Comparison of ENCODE assay signal across 25 mouse cellular contexts in genomic region chr16:74457736-74458135, GRCm38 (mm10). TPM values are rescaled to one million over a fixed set of nuclear protein-coding genes. Genes with fewer than 3 reads are reported as not detected.
DNase-seq lines count a peak whose midpoint lies in the region; ATAC-seq lines count a peak whose summit lies in the region.
"Had no signal": no experiment of that assay in that cellular context is flagged by ENCODE, and none has a peak within 500 bp of the region (broad histone marks: within the 10 kb centered on the region; RNA-seq: fewer than 3 reads in every experiment).

No protein-coding gene starts in this region.

- H3K4me2 ChIP-seq in forebrain, embryonic 16.5 days (ENCODE audit: low read length) = no peak overlapping the region
- H3K4me2 ChIP-seq in forebrain, embryonic 11.5 days (ENCODE audit: low read depth, low read length, severe bottlenecking) = no peak overlapping the region
- H3K4me2 ChIP-seq in kidney, embryonic 16.5 days (replicated peaks; ENCODE audit: low read depth, low read length) = peak overlapping the region; percentile 29
- no peak overlapping the region for H3K4me2 ChIP-seq in midbrain, embryonic 14.5 days (ENCODE audit: low read length)
- H3K4me2 ChIP-seq: embryonic facial prominence, embryonic 13.5 days; forebrain, embryonic 13.5 days; heart, embryonic 11.5 days; hindbrain, embryonic 13.5 days had no signal

- H3K27ac ChIP-seq in forebrain, embryonic 16.5 days (ENCODE audit: low read length) = peak overlapping the region; percentile 14; the same call in 1 of the 2 replicates
- no peak overlapping the region for H3K27ac ChIP-seq in forebrain, embryonic 11.5 days (ENCODE audit: low read depth, low read length)
- H3K27ac ChIP-seq in kidney, embryonic 16.5 days (ENCODE audit: low read length) = peak overlapping the region; percentile 65; the same call in 1 of the 2 replicates
- H3K27ac ChIP-seq in midbrain, embryonic 14.5 days (replicated peaks; ENCODE audit: low read depth, low read length) = no peak overlapping the region
- no peak overlapping the region for H3K27ac ChIP-seq in midbrain, embryonic 10.5 days (replicated peaks)
- H3K27ac ChIP-seq: embryonic facial prominence, embryonic 10.5 days; embryonic facial prominence, embryonic 13.5 days; forebrain, embryonic 13.5 days; gastrocnemius, adult 2 months; hindbrain, embryonic 13.5 days had no signal

- 87% methylated on average over 8 of the region's 8 CpGs for WGBS in forebrain, embryonic 16.5 days
- 92% methylated on average over 8 of the region's 8 CpGs for WGBS in forebrain, embryonic 11.5 days
- 9% methylated on average over 8 of the region's 8 CpGs for WGBS in kidney, embryonic 16.5 days
- 81% methylated on average over 8 of the region's 8 CpGs for WGBS in midbrain, embryonic 14.5 days
- WGBS in midbrain, embryonic 10.5 days = 94% methylated on average over 8 of the region's 8 CpGs

- no peaks in the 10 kb centered on the region for H3K9me3 ChIP-seq in forebrain, embryonic 16.5 days (ENCODE audit: control insufficient read depth, low read length)
- H3K9me3 ChIP-seq in forebrain, embryonic 11.5 days (ENCODE audit: control insufficient read depth, low read length) = no peaks in the 10 kb centered on the region
- no peaks in the 10 kb centered on the region for H3K9me3 ChIP-seq in kidney, embryonic 16.5 days (ENCODE audit: low read length)
- no peaks in the 10 kb centered on the region for H3K9me3 ChIP-seq in midbrain, embryonic 14.5 days (ENCODE audit: control insufficient read depth, low read length)
- no peaks in the 10 kb centered on the region for H3K9me3 ChIP-seq in midbrain, embryonic 10.5 days (replicated peaks)
- H3K9me3 ChIP-seq: embryonic facial prominence, embryonic 10.5 days; embryonic facial prominence, embryonic 13.5 days; forebrain, embryonic 13.5 days; hindbrain, embryonic 13.5 days had no signal

- no peak overlapping the region for H3K4me3 ChIP-seq in forebrain, embryonic 16.5 days (replicated peaks; ENCODE audit: low read length)
- no peak overlapping the region for H3K4me3 ChIP-seq in forebrain, embryonic 11.5 days (ENCODE audit: low read depth, low read length)
- no peak overlapping the region for H3K4me3 ChIP-seq in kidney, embryonic 16.5 days (ENCODE audit: low read length)
- H3K4me3 ChIP-seq in midbrain, embryonic 14.5 days (replicated peaks; ENCODE audit: low read depth, low read length) = no peak overlapping the region
- no peak overlapping the region for H3K4me3 ChIP-seq in midbrain, embryonic 10.5 days
- H3K4me3 ChIP-seq: embryonic facial prominence, embryonic 10.5 days; embryonic facial prominence, embryonic 13.5 days; erythroblast, embryonic 14.5 days; forebrain, embryonic 13.5 days; gastrocnemius, adult 2 months; hindbrain, embryonic 13.5 days had no signal

- no peaks in the 10 kb centered on the region for H3K27me3 ChIP-seq in forebrain, embryonic 16.5 days (replicated peaks; ENCODE audit: control insufficient read depth, insufficient read depth, low read length)
- no peaks in the 10 kb centered on the region for H3K27me3 ChIP-seq in forebrain, embryonic 11.5 days (ENCODE audit: control insufficient read depth, insufficient read depth, low read length)
- no peaks in the 10 kb centered on the region for H3K27me3 ChIP-seq in kidney, embryonic 16.5 days (ENCODE audit: insufficient read depth, low read length)
- no peaks in the 10 kb centered on the region for H3K27me3 ChIP-seq in midbrain, embryonic 14.5 days (ENCODE audit: control insufficient read depth, insufficient read depth, low read length)
- no peaks in the 10 kb centered on the region for H3K27me3 ChIP-seq in midbrain, embryonic 10.5 days (ENCODE audit: low read depth, poor library complexity, severe bottlenecking)
- H3K27me3 ChIP-seq: embryonic facial prominence, embryonic 13.5 days; forebrain, embryonic 13.5 days; hindbrain, embryonic 13.5 days had no signal

- no peak for DNase-seq in forebrain, embryonic 11.5 days (ENCODE audit: low spot score)
- no peak for DNase-seq in kidney, adult 18-20 months
- peak; percentile 6 for DNase-seq in midbrain, embryonic 14.5 days
- DNase-seq in midbrain, embryonic 10.5 days (ENCODE audit: low spot score) = no peak
- DNase-seq: adrenal gland, adult 8-10 months; adrenal gland, postnatal 25 days; cerebellum, adult 11-12 months; cerebellum, adult 8-10 months; cerebellum, postnatal 10 days; cerebellum, postnatal 36 days; embryo, embryonic 11 days; forebrain, postnatal 0 days; gastrocnemius, adult 2 months; gastrocnemius, postnatal 14 days; heart, adult 11 months had no signal

- no peak overlapping the region for H3K9ac ChIP-seq in forebrain, embryonic 16.5 days (replicated peaks; ENCODE audit: low read depth, low read length)
- no peak overlapping the region for H3K9ac ChIP-seq in forebrain, embryonic 11.5 days (ENCODE audit: low read length)
- H3K9ac ChIP-seq in kidney, embryonic 16.5 days (replicated peaks; ENCODE audit: low read length) = no peak overlapping the region
- H3K9ac ChIP-seq in midbrain, embryonic 14.5 days (replicated peaks; ENCODE audit: low read length) = no peak overlapping the region
- H3K9ac ChIP-seq: embryonic facial prominence, embryonic 13.5 days; forebrain, embryonic 13.5 days; forebrain, postnatal 0 days; hindbrain, embryonic 13.5 days had no signal

- 0 out of 2 replicates have a peak, but pooled peaks cover 6% of the 10 kb centered on the region for H3K4me1 ChIP-seq in forebrain, embryonic 16.5 days (replicated peaks; ENCODE audit: control insufficient read depth, insufficient read depth, low read length)
- H3K4me1 ChIP-seq in forebrain, embryonic 11.5 days (replicated peaks; ENCODE audit: control insufficient read depth, insufficient read depth, low read length) = 0 out of 2 replicates have a peak, but pooled peaks cover 2% of the 10 kb centered on the region
- peaks cover 15% of the 10 kb centered on the region for H3K4me1 ChIP-seq in kidney, embryonic 16.5 days (ENCODE audit: insufficient read depth, low read length)
- peaks cover 6% of the 10 kb centered on the region; the same call in 1 of the 2 replicates for H3K4me1 ChIP-seq in midbrain, embryonic 14.5 days (ENCODE audit: control insufficient read depth, insufficient read depth, low read length)
- peaks cover 11% of the 10 kb centered on the region for H3K4me1 ChIP-seq in midbrain, embryonic 10.5 days
- H3K4me1 ChIP-seq: embryonic facial prominence, embryonic 13.5 days; hindbrain, embryonic 13.5 days had no signal

- no peaks in the 10 kb centered on the region for H3K36me3 ChIP-seq in forebrain, embryonic 16.5 days (ENCODE audit: control insufficient read depth, insufficient read depth)
- no peaks in the 10 kb centered on the region for H3K36me3 ChIP-seq in forebrain, embryonic 11.5 days (ENCODE audit: control insufficient read depth, insufficient read depth, low read length)
- H3K36me3 ChIP-seq in kidney, embryonic 16.5 days (ENCODE audit: insufficient read depth, low read length) = no peaks in the 10 kb centered on the region
- no peaks in the 10 kb centered on the region for H3K36me3 ChIP-seq in midbrain, embryonic 14.5 days (ENCODE audit: control insufficient read depth, insufficient read depth, low read length)
- no peaks in the 10 kb centered on the region for H3K36me3 ChIP-seq in midbrain, embryonic 10.5 days
- H3K36me3 ChIP-seq: embryonic facial prominence, embryonic 10.5 days; embryonic facial prominence, embryonic 13.5 days; hindbrain, embryonic 13.5 days had no signal

- no peak for ATAC-seq in forebrain, embryonic 16.5 days
- ATAC-seq in forebrain, embryonic 11.5 days (replicated peaks; ENCODE audit: low FRiP score) = no peak
- peak; percentile 73; the same call in 1 of the 2 replicates for ATAC-seq in kidney, embryonic 16.5 days (ENCODE audit: low FRiP score, low TSS enrichment)
- no peak for ATAC-seq in midbrain, embryonic 14.5 days (ENCODE audit: low FRiP score, low TSS enrichment)
- ATAC-seq: activated CD4-positive, CD25-positive, alpha-beta regulatory T cell, adult 4 months; forebrain, embryonic 13.5 days; forebrain, postnatal 0 days; hindbrain, embryonic 16.5 days had no signal

RNA-seq across cellular contexts. Expression of gene Robo2, which starts 46.1 kb away (rescaled TPM):
- 123 and 132 TPM in 2 replicates for polyA plus RNA-seq in forebrain, embryonic 16.5 days (2015; fragmentation: Nextera tagmentation; extraction: Ambion mirVana)
- 27.6 and 33.7 TPM in 2 replicates for polyA plus RNA-seq in forebrain, embryonic 11.5 days (2014; fragmentation: Nextera tagmentation; extraction: Ambion mirVana)
- polyA plus RNA-seq in kidney, embryonic 16.5 days (2015; fragmentation: Nextera tagmentation; extraction: Ambion mirVana) = 83.4 and 102 TPM in 2 replicates
- polyA plus RNA-seq in midbrain, embryonic 14.5 days (2014; fragmentation: Nextera tagmentation; extraction: Ambion mirVana) = 85.1 and 123 TPM in 2 replicates
- polyA plus RNA-seq in midbrain, embryonic 10.5 days (2016; fragmentation: Nextera tagmentation; extraction: Ambion mirVana) = 13.3 and 17.6 TPM in 2 replicates
- polyA plus RNA-seq: erythroblast, embryonic 14.5 days had no signal

Comparison
In these comparisons a context has a peak if more than half of its experiments do, and no peak if none do; other contexts are left out.
1. H3K27ac ChIP-seq: peak in forebrain, embryonic 16.5 days (single experiment) and kidney, embryonic 16.5 days (single experiment); none in forebrain, embryonic 11.5 days (single experiment), midbrain, embryonic 14.5 days (single experiment) and midbrain, embryonic 10.5 days (single experiment).